Mouse (Mus musculus) cerebellum, postnatal 25 days (tissue): ENCODE measurements around the gene Frat2.

Experiments
- DNase-seq, 2 experiments: peaks; one replicate each; pipeline ENCODE4 v3.0.0; 2021; ENCODE audit warnings: mixed read lengths in 2 of 2

The Frat2 gene

GRCm38 (mm10) chr19:41844345-41844744 is 3.6 kb downstream of the Frat2 start:
- DNase-seq = no peak

- no peak for DNase-seq
These were observed 5.2 kb downstream of the Frat2 start for GRCm38 (mm10) chr19:41842706-41843105.

- DNase-seq = peak; percentile 53 to 57
These were observed 5.7 kb downstream of the Frat2 start for GRCm38 (mm10) chr19:41842196-41842595.

GRCm38 (mm10) chr19:41841105-41841750 is 6.7 kb downstream of the Frat2 start:
- DNase-seq = peak in 1 of 2 experiments; percentile 17

- DNase-seq = no peak
These were observed 8.2 kb downstream of the Frat2 start for GRCm38 (mm10) chr19:41839685-41840084.

- DNase-seq = no peak
These were observed 9.1 kb downstream of the Frat2 start for GRCm38 (mm10) chr19:41838808-41839207.

- no peak for DNase-seq
These were observed 10.0 kb downstream of the Frat2 start for GRCm38 (mm10) chr19:41837917-41838261.

GRCm38 (mm10) chr19:41837194-41837916 is 10.6 kb downstream of the Frat2 start:
- DNase-seq = no peak

- no peak for DNase-seq
These were observed 11.2 kb downstream of the Frat2 start for GRCm38 (mm10) chr19:41836719-41837118.

GRCm38 (mm10) chr19:41835816-41836215 is 12.1 kb downstream of the Frat2 start:
- DNase-seq = no peak

- DNase-seq = no peak
These were observed 12.5 kb downstream of the Frat2 start for GRCm38 (mm10) chr19:41835407-41835806.

- DNase-seq = no peak
These were observed 15.3 kb downstream of the Frat2 start for GRCm38 (mm10) chr19:41832501-41833201.

GRCm38 (mm10) chr19:41831718-41832391 is 16.1 kb downstream of the Frat2 start:
- no peak for DNase-seq

- peak; percentile 59 to 77 for DNase-seq
These were observed 16.8 kb downstream of the Frat2 start for GRCm38 (mm10) chr19:41831101-41831570.

GRCm38 (mm10) chr19:41830106-41831031 is 17.6 kb downstream of the Frat2 start:
- peak; percentile 70 to 74 for DNase-seq

- DNase-seq = peak; percentile 97 to 98
These were observed 18.4 kb downstream of the Frat2 start, which contains the start of gene Frat1 for GRCm38 (mm10) chr19:41829381-41830105. Frat1 (plus strand) TSS chr19:41829970.

GRCm38 (mm10) chr19:41828941-41829340 is 19.0 kb downstream of the Frat2 start:
- no peak for DNase-seq

GRCm38 (mm10) chr19:41826529-41826928 is 21.4 kb downstream of the Frat2 start:
- no peak for DNase-seq

- no peak for DNase-seq
These were observed 23.0 kb downstream of the Frat2 start for GRCm38 (mm10) chr19:41824950-41825349.

- DNase-seq = no peak
These were observed 25.3 kb downstream of the Frat2 start for GRCm38 (mm10) chr19:41822589-41822988.

- no peak for DNase-seq
These were observed 26.5 kb downstream of the Frat2 start for GRCm38 (mm10) chr19:41821436-41821835.
